Mouse (Mus musculus): ENCODE measurements around the gene Mnd1.
A peak's percentile ranks its signal among the peaks of the same experiment; 100 is the strongest.

- TF ChIP-seq CTCF (IDR thresholded peaks at IDR 0.05): peak; percentile 27; the same call in 1 of the 2 replicates
- 0 out of 2 replicates have a peak, but pooled peaks have one; percentile 7 for TF ChIP-seq EP300 (IDR thresholded peaks at IDR 0.05; ENCODE audit: insufficient read depth, low read depth, low read length)
- TF ChIP-seq POLR2A (IDR thresholded peaks at IDR 0.05; ENCODE audit: insufficient read depth, low read depth, low read length): no peak
Observed at GRCm38 (mm10) chr3:84048729-84049175, 106.8 kb downstream of the Mnd1 start.

All from heart, adult 2 months (tissue).